Mouse (Mus musculus) hindbrain, embryonic 10.5 days (tissue): ENCODE measurements around the gene Cntd1. TPM values are rescaled to one million over a fixed set of nuclear protein-coding genes. Genes with fewer than 3 reads are reported as not detected.

Experiments used
- DNase-seq: peaks from one replicate; pipeline ENCODE4 v3.0.0-alpha.2; 2017; ENCODE audit warnings: low spot score
- H3K27ac ChIP-seq: fragments of 300-500 bp; sonication (generic); 2 replicates; pipeline ENCODE4 v1.5.1; 2016; ENCODE audit warnings: mild to moderate bottlenecking, moderate library complexity
- H3K27me3 ChIP-seq: fragments of 300-500 bp; sonication (generic); 2 replicates; pipeline ENCODE4 v1.6.1; 2016; ENCODE audit warnings: mild to moderate bottlenecking; ENCODE audit not compliant: poor library complexity, insufficient read depth, severe bottlenecking
- H3K36me3 ChIP-seq: fragments of 300-500 bp; sonication (generic); 2 replicates; pipeline ENCODE4 v1.6.1; 2016; ENCODE audit warnings: mild to moderate bottlenecking, moderate library complexity
- H3K4me1 ChIP-seq: fragments of 300-500 bp; sonication (generic); replicated peaks from 2 replicates; pipeline ENCODE4 v1.6.1; 2016; ENCODE audit warnings: mild to moderate bottlenecking
- H3K4me3 ChIP-seq: fragments of 300-500 bp; sonication (generic); 2 replicates; pipeline ENCODE4 v1.5.1; 2016; ENCODE audit warnings: mild to moderate bottlenecking, moderate library complexity
- H3K9me3 ChIP-seq: fragments of 300-500 bp; sonication (generic); 2 replicates; pipeline ENCODE4 v1.6.1; 2016; ENCODE audit warnings: mild to moderate bottlenecking, moderate library complexity
- WGBS: fragments of 180-500 bp; shearing (Covaris S2); methylation state at CpG from one replicate; pipeline ENCODE4 v1.1.7; 2016; 5-methylcytosine and 5-hydroxymethylcytosine counted together
- polyA plus RNA-seq: library from polyadenylated mRNA; unstranded; fragments of >200 nt; fragmentation: Nextera tagmentation; extraction: Ambion mirVana; gene quantifications from 2 replicates; pipeline ENCODE4 v1.2.1, GENCODE M21; 2016

Cntd1 gene
- polyA plus RNA-seq = 0.95 and 1.9 TPM in 2 replicates

- H3K27ac ChIP-seq = peak within 1 kb of the TSS; percentile 93
- H3K9me3 ChIP-seq = no peaks in the 10 kb centered on the region
- peak; percentile 88 for DNase-seq
- H3K36me3 ChIP-seq = peaks cover 16% of the 10 kb centered on the region
- 12% methylated on average over 45 of the region's 45 CpGs for WGBS
- H3K4me3 ChIP-seq = peak within 1 kb of the TSS; percentile 86
- peaks cover 43% of the 10 kb centered on the region for H3K27me3 ChIP-seq
- H3K4me1 ChIP-seq = peaks cover 48% of the 10 kb centered on the region
These were observed at the start of gene Cntd1, which contains the start of gene Coa3 for GRCm38 (mm10) chr11:101278223-101279192. Cntd1 (plus strand) TSS chr11:101279012. Coa3 (minus strand) TSS chr11:101279114.

- Histone ChIP-seq H3K36me3 (no peaks in the 10 kb centered on the region), H3K4me1 (peaks cover 50% of the 10 kb centered on the region), H3K9me3 (no peaks in the 10 kb centered on the region), H3K27me3 (peaks cover 9% of the 10 kb centered on the region; the same call in 1 of the 2 replicates), H3K27ac (peak overlapping the region; percentile 86), H3K4me3 (no peak overlapping the region; the same call in 1 of the 2 replicates)
- 22% methylated on average over 8 of the region's 8 CpGs for WGBS
- no peak for DNase-seq
These were observed 49.4 kb upstream of the Cntd1 start for GRCm38 (mm10) chr11:101229361-101229900.

- no peaks in the 10 kb centered on the region for H3K9me3 ChIP-seq
- H3K4me3 ChIP-seq = 0 out of 2 replicates have a peak overlapping the region, but pooled peaks have one; percentile 13
- H3K27ac ChIP-seq = peak overlapping the region; percentile 86
- 25% methylated on average over 2 of the region's 2 CpGs for WGBS
- peaks cover 9% of the 10 kb centered on the region; the same call in 1 of the 2 replicates for H3K27me3 ChIP-seq
- DNase-seq = no peak
- peaks cover 48% of the 10 kb centered on the region for H3K4me1 ChIP-seq
- H3K36me3 ChIP-seq = no peaks in the 10 kb centered on the region
These were observed 48.7 kb upstream of the Cntd1 start for GRCm38 (mm10) chr11:101230061-101230511.

- Histone ChIP-seq H3K4me3 (peak overlapping the region; percentile 9), H3K27me3 (peaks cover 9% of the 10 kb centered on the region; the same call in 1 of the 2 replicates), H3K36me3 (no peaks in the 10 kb centered on the region), H3K9me3 (no peaks in the 10 kb centered on the region), H3K27ac (peak overlapping the region; percentile 86), H3K4me1 (peaks cover 44% of the 10 kb centered on the region)
- no peak for DNase-seq
- WGBS = 14% methylated on average over 5 of the region's 5 CpGs
These were observed 48.3 kb upstream of the Cntd1 start for GRCm38 (mm10) chr11:101230526-101230925.

GRCm38 (mm10) chr11:101230991-101231871, 47.6 kb upstream of the Cntd1 start:
- Histone ChIP-seq H3K27me3 (peaks cover 9% of the 10 kb centered on the region; the same call in 1 of the 2 replicates), H3K27ac (peak overlapping the region; percentile 86), H3K4me3 (peak overlapping the region; percentile 9), H3K4me1 (peaks cover 37% of the 10 kb centered on the region), H3K9me3 (no peaks in the 10 kb centered on the region), H3K36me3 (no peaks in the 10 kb centered on the region)
- DNase-seq = peak; percentile 51
- 10% methylated on average over 18 of the region's 18 CpGs for WGBS

- no peak for DNase-seq
- peaks cover 9% of the 10 kb centered on the region; the same call in 1 of the 2 replicates for H3K27me3 ChIP-seq
- H3K9me3 ChIP-seq = no peaks in the 10 kb centered on the region
- H3K4me3 ChIP-seq = peak overlapping the region; percentile 9; the same call in 1 of the 2 replicates
- H3K27ac ChIP-seq = peak overlapping the region; percentile 86
- 63% methylated on average over 6 of the region's 6 CpGs for WGBS
- H3K36me3 ChIP-seq = no peaks in the 10 kb centered on the region
- H3K4me1 ChIP-seq = peaks cover 34% of the 10 kb centered on the region
These were observed 46.6 kb upstream of the Cntd1 start for GRCm38 (mm10) chr11:101232010-101232839.

GRCm38 (mm10) chr11:101233240-101233639, 45.6 kb upstream of the Cntd1 start:
- Histone ChIP-seq H3K4me1 (peaks cover 38% of the 10 kb centered on the region), H3K27ac (no peak overlapping the region), H3K9me3 (no peaks in the 10 kb centered on the region), H3K27me3 (peaks cover 3% of the 10 kb centered on the region; the same call in 1 of the 2 replicates), H3K4me3 (no peak overlapping the region), H3K36me3 (no peaks in the 10 kb centered on the region)
- no peak for DNase-seq
- WGBS = 94% methylated on average over 1 of the region's 1 CpGs

GRCm38 (mm10) chr11:101234124-101234523, 44.7 kb upstream of the Cntd1 start:
- no peak overlapping the region for H3K4me3 ChIP-seq

GRCm38 (mm10) chr11:101235429-101235828, 43.4 kb upstream of the Cntd1 start:
- H3K4me3 ChIP-seq = no peak overlapping the region
- H3K27ac ChIP-seq = no peak overlapping the region
- no peaks in the 10 kb centered on the region for H3K27me3 ChIP-seq
- H3K9me3 ChIP-seq = no peaks in the 10 kb centered on the region
- peaks cover 26% of the 10 kb centered on the region for H3K4me1 ChIP-seq
- H3K36me3 ChIP-seq = no peaks in the 10 kb centered on the region
- DNase-seq = no peak

More at GRCm38 (mm10) chr11:101234124-101234523, 44.7 kb upstream of the Cntd1 start:
- no peaks in the 10 kb centered on the region for H3K9me3 ChIP-seq
- no peak for DNase-seq
- no peaks in the 10 kb centered on the region for H3K36me3 ChIP-seq
- H3K27ac ChIP-seq = no peak overlapping the region
- peaks cover 39% of the 10 kb centered on the region for H3K4me1 ChIP-seq
- H3K27me3 ChIP-seq = 0 out of 2 replicates have a peak, but pooled peaks cover 3% of the 10 kb centered on the region

GRCm38 (mm10) chr11:101236782-101237181, 42.0 kb upstream of the Cntd1 start:
- H3K9me3 ChIP-seq = no peaks in the 10 kb centered on the region
- 93% methylated on average over 5 of the region's 5 CpGs for WGBS

GRCm38 (mm10) chr11:101238071-101238647, 40.7 kb upstream of the Cntd1 start:
- H3K4me3 ChIP-seq = no peak overlapping the region
- H3K4me1 ChIP-seq = peaks cover 5% of the 10 kb centered on the region; the same call in 1 of the 2 replicates
- no peaks in the 10 kb centered on the region for H3K36me3 ChIP-seq
- DNase-seq = no peak
- WGBS = 56% methylated on average over 5 of the region's 5 CpGs
- no peaks in the 10 kb centered on the region for H3K9me3 ChIP-seq
- no peaks in the 10 kb centered on the region for H3K27me3 ChIP-seq
- H3K27ac ChIP-seq = peak overlapping the region; percentile 14; the same call in 1 of the 2 replicates

More at GRCm38 (mm10) chr11:101236782-101237181, 42.0 kb upstream of the Cntd1 start:
- Histone ChIP-seq H3K27me3 (no peaks in the 10 kb centered on the region), H3K4me3 (no peak overlapping the region), H3K27ac (no peak overlapping the region), H3K36me3 (no peaks in the 10 kb centered on the region), H3K4me1 (peaks cover 12% of the 10 kb centered on the region)
- no peak for DNase-seq
